Mouse (Mus musculus): ENCODE measurements at regions not wholly inside any gene's neighbourhood (a gene's known extent, or its start where the extent isn't known, plus 50 kb on each side); places are given as distances from the start of the nearest gene placed in this dataset.

- TF ChIP-seq POLR2A (IDR thresholded peaks at IDR 0.05; ENCODE audit: borderline replicate concordance, extremely low read depth, insufficient read depth, insufficient read length, poor library complexity, severe bottlenecking) (no peak), CTCF (IDR thresholded peaks at IDR 0.05; ENCODE audit: borderline replicate concordance, extremely low read depth, insufficient read depth, insufficient read length) (no peak)
These were observed 100.9 kb downstream of the Mycn start for GRCm38 (mm10) chr12:12840661-12841384.

Data from brain, embryonic 14.5 days (tissue).